Mouse (Mus musculus): ENCODE results near the gene St3gal3.

St3gal3 gene

DNA sequence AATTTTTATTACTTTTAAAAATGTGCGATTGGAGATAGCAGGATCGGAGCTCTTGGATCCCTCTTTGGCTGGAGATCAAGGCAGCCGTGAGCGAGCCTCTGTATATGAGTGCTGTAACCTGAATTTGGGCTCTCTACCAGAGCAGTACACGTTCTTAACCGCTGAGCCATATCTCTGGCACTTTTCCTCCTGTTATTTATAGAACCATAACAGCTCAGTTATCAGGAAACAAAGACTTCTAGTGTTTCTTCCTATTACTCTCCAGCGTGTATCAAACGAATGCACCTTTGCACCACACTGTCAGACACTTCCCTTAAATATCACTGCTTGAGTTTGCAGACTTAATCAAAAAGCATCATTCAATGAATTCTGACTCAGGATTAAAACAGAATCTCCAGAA lies 147.9 kb downstream of the St3gal3 start:
- no peak for DNase-seq (ENCODE audit: low read depth, low spot score)

DNA sequence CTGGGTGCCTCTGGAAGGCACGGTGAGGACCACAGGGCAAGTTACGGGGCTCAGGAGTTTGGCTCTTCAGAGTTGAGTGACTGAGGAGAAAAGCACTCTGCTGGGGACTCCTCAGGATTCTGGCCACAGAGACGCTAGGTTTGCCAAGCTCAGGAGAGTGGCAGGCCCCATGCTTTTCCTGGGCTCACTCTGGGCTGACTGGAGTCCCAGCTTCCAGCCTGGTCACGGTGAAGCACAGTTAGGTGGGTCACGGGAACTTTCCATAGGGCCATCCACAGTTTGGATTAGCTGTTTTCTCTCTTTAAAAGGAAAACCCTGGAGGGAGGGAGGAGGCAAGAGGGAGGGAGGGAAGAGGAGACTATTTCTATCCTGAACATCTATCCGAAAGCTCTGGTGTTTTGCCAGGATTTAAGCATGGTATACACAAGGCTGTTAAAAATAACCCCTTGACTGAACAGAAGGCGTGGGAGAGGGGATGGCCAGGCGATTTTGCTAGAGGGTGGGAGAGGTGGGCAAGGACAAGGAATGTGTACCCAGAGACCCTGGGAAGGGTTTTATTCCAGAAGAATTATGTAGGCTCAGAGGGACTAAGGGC lies 149.6 kb downstream of the St3gal3 start:
- DNase-seq (ENCODE audit: low read depth, low spot score) = no peak

DNA sequence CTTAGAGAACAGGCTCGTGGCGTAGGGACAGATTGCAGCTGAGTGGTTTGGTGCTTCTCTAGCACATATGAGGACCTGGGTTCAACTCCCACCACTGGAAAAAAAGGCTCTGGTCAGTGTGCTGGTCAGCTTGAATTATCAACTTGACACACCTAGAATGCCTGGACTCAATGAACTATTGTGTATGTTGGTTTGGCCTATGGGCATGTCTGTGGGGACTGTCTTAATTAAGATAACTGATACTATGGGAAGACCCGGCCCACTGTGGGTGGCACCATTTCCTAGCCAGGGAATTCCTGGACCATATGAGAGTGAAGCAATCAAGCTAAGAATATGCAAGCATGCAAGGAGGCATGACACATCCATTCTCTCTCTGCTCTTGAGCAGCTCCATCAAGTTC lies 150.5 kb downstream of the St3gal3 start:
- DNase-seq (ENCODE audit: low read depth, low spot score) = no peak

DNA sequence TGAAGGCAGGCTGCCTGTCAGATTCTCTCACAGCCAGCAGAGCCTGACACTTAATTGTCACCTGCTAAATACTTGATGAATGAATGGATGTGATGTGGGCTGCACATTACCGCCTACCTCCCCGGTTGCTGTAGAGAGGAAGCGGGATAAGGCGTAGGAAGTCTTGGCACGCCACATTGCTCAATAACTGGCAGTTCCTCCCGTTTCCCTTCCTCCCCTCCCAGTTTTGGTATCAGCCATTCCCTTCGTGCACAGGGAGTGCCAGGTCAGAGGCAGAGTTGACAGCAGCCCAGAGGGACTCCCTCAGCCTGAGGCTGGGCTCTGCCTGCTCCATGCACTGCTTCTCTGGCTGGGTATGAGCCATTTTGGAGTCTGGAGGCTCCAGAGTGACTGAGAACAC lies 152.0 kb downstream of the St3gal3 start:
- DNase-seq (ENCODE audit: low read depth, low spot score) = no peak

DNA sequence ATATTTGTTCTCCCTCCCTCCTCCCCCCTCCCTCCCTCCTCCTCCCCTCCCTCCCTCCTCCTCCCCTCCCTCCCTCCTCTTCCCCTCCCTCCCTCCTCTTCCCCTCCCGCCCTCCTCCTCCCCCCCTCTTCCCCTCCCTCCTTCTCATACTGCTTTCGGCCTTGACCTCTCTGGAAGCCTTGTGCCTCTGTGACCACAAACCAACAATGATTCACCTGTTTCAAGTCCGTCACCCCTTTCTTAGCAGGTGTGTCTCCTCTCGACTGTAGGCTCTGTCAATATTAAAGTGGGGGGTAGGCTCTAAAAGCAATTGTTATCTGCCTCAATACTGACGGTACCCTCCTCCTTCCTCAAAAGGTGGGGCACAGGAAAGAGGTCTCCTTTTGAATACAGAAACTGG lies 153.2 kb downstream of the St3gal3 start:
- DNase-seq (ENCODE audit: low read depth, low spot score) = no peak

DNA sequence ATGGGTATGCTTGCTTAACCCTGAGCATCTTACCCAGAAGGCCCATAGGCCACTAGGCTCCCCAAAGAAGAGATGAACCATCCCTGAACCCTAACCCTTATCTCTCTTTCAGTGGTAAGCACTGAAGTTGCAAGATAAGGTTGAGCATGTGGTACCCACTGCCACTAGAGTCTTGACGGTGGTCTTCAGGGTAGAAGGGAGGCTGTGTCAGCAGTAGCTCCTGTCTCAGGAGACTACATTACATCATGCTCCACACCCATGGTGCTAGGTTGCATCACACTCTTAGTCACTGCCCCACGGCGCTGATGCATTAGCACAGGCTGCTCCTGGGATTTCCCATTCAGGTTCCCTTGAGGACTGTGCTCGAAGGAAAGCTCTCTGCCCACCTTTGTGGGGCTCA lies 154.6 kb downstream of the St3gal3 start:
- no peak for DNase-seq (ENCODE audit: low read depth, low spot score)

DNA sequence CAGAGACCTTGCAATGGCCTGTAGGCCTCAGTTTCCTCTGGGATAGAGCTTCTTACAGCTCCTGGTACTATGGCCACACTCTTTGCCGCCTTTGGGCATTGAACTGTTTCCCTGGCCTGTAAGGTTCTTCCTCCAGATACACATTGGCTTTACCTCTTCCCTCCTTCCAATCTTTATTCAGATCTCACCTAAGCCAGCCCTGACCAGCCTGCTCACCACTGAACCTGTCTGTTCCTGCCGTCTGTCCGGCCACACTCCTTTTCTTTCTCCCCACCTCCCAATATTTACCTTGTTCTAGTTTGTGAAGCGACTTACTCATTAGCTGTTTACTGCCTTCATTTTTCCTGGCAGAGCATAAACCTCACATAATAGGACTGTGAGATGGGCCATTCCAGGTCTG lies 155.5 kb downstream of the St3gal3 start:
- no peak for DNase-seq (ENCODE audit: low read depth, low spot score)

DNA sequence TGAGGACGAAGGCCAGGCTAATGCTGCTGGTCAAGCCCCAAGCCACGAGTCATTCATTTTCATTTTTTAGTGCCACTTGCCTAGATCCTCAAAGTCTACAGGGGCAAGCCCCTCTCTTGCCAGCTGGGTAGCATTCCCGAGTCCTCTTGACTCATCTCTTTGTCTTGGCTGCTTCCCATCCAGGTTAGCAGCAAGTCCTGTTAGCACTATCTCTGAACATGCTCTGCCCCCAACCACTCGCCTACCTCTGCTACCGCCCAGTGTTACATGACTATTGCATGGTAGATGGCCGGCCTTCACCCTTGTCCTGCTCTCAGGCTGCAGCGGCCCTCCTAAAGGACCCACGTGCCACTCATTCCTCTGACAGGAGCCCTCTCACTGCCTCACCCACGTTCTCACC lies 156.4 kb downstream of the St3gal3 start:
- no peak for DNase-seq (ENCODE audit: low read depth, low spot score)

DNA sequence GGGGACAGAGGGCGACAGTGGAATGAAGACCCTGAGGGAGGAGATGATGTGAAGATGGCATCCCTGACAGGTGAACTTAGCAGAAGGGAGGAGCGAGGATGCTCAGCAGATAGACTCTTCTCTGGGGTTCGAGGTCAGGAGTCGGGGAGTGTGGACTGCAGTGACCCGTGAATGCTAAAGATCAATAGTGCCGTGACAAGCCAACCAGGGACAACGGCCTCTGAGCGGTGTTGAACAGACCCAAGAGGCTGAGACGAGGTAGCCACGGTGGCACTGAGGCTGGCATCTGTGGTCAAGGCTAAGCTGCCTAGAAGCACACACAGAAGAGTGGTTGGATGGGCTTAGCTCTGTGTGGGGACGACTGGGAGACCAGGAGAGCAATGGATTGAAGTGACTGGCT lies 156.9 kb downstream of the St3gal3 start:
- DNase-seq (ENCODE audit: low read depth, low spot score) = no peak

DNA sequence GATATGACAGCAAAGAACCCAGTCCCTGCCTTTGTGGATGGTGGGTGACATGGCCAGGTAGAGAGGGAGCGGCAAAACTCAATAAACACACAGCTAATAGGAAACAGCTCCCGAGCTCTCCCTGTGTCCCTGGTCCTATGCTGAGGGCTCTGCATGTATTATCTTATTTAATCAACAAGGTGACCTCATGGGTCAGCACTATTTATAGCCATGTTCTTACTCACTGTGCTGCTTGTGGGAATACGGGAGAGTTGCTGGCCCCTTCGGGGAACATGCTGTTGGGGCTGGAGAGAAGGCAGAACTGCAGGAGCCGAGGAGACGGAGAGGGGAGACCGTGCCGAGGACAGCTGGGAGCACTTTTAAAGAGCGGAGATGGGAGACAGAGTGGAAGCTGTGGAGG lies 157.3 kb downstream of the St3gal3 start:
- no peak for DNase-seq (ENCODE audit: low read depth, low spot score)

DNA sequence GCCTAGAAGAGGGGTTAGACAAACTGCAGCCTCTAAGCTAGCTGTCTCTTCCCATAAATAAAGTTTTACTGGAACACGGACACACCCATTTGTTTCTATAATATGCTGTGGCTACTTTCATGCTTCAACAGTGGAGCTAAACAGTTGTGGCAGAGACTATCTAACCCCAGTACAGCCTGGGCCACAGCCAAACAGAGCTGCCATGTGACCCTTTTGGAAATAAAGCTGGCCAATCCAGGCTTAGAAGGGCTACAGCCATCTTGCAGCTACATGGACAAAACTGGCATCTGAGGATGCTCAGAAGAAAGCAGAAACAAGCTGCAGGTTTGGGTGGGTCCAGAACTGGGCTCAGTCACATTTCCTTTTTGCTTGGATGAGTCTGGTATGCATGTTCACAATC lies 158.9 kb downstream of the St3gal3 start:
- no peak for DNase-seq (ENCODE audit: low read depth, low spot score)

DNA sequence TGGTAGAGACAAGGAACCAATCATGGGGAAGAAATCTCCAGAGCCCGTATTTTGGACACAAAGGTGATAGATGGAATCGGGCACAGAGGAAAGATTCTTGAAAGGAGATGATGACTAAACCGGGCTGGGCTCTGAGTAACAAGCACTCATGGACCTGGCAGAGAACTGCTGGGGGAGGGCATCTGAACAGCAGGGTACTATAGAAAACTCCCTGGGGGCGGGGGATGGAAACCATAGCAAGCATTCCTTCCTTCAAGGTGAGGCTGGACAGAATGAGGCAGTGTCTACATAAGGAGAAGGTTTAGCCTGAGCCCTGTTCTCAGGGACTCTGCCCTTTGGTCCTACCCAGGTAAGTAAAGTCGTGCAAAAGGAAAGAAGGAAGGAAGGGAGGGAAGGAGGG lies 160.0 kb downstream of the St3gal3 start:
- no peak for DNase-seq (ENCODE audit: low read depth, low spot score)

DNA sequence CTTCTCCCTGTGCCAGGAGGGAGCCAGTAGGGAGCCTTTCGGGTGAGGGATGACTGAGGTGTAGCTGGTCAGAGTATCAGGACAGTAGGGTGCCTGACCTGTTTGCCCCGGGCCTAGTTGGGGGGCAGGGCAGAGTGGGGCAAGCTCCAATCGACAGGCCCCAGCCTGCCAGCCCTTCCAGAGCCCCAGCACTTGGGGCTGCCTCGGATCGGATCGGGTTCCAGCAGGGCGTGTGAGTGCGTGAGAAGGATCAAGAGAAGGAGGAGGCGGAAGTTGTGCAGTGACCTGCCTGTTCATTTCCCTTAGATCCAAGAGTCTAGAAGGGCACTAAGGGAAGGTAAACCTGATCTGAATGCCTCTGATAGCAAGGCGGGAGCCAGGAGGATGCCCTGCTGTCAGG lies 161.7 kb downstream of the St3gal3 start:
- no peak for DNase-seq (ENCODE audit: low read depth, low spot score)

DNA sequence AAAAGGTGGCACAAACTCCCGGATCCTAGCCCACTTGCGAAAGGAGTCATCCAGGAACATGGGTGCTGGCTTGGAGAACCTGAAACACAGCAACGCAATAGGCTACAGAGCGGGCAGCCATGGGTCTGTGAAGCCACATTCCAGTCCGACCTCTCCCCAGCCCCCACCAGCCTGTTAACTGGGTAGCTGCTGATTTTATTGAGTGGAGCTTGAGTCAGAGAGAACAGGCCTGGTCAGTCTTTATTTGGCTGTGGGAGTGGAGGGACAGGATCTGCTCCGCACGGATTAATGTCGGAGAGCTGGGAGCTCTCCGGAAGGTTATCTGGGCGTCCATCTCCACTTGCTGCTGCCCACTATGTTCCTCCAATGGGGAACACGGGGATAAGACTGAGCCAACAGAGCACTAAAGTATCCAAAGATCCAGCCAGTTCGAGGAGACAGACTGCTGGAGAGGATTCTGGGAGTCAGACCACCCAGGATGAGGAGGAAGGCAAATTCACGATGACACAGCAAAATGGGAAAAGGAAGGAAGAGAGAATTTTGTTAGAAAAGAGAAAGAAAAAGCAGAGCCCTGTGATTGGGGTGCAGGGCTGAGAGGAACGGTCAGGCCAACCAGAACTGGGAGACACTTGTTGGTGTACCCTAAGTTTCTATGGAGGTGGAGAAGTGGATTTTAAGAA lies 170.2 kb downstream of the St3gal3 start:
- no peak for DNase-seq (ENCODE audit: low read depth, low spot score)

DNA sequence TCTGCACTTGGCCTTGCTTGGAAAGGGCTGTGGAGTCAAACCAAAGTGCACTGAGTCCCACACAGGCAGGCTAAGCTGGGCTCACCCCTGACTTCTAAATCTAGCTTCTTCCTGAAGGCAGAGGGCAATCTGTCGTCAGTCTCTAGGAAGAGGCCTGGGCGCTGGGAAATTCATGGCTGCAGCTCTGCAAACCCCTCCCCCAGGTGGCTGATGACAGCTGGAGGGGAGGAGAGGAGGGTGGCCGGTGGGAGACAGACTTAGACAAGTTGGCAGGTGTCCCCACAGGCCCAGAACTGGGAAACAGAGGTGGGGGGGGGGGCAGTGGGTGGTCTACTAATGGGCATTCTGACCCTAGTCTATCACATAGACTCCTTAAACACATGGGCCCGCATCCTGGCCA lies 177.2 kb downstream of the St3gal3 start:
- DNase-seq (ENCODE audit: low read depth, low spot score) = no peak

DNA sequence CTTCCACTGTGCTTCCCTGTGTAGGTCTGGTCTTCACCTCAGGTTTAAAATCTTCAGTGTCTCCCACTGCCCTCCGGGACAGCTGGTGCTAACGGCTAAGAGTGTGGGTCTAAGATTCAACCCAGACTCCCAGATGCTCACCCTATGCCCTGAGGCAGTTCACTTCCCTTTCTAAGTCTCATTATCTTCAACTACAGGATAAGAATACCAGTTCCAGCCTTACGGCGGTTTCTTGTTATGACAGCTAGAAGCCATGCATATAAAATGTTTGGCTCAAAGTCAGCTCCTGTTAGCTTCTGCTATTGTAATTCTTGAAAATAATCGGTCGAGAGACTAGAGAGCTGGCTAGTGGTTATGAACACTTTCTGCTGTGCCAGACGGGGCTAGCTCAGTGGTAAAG lies 187.2 kb downstream of the St3gal3 start:
- DNase-seq (ENCODE audit: low read depth, low spot score) = no peak

DNA sequence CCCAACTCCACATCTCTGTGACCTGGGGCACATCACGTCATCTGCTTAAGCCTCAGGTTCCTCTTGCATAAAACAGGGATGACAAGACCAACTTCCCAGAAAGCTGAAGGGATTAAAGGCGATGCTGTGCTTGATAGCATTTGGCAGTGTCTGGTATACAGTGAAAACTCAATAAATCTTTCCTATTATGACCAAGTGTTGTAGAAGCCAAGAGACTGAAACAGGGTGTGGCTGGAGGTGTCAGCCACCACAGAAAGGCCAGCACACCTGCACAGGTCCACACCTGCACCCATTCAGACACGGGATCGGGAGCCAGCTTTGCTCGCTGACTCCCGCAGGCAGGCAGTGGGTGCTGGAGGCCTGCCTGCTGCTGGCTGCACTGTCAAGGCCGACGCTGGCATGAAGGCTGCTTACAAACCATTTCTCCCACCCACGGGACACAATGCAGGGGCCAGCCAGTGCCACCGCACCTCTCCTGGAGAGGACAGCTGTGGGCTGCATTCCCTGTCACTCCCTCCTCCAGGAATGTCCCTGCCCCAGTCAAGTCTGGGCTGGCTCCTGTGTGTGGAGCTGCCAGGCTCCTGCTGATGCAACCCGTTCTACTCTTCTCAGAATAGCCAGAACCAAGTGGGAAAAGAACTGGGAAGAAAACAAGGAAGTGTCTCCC lies 187.9 kb downstream of the St3gal3 start:
- DNase-seq (ENCODE audit: low read depth, low spot score) = no peak

DNA sequence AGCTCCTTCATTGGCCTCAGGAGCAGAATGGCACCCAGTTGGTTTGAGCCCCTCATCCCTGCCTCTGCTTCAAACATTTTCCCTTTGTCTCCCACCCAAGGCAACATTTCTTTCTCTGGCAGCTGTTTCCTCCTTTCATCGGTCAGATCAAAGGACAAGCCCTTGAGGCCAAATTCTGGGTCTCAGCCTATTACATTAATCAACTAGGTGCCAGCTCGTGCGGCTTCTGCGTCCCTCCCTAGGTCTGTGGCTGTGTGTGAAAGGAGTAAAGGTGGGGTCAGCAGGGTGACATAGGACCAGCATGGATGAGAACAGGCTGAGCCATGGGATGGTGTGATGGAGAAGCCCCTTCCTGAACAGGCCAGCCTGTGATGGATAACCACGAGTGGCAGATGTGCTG lies 191.4 kb downstream of the St3gal3 start:
- no peak for DNase-seq (ENCODE audit: low read depth, low spot score)

DNA sequence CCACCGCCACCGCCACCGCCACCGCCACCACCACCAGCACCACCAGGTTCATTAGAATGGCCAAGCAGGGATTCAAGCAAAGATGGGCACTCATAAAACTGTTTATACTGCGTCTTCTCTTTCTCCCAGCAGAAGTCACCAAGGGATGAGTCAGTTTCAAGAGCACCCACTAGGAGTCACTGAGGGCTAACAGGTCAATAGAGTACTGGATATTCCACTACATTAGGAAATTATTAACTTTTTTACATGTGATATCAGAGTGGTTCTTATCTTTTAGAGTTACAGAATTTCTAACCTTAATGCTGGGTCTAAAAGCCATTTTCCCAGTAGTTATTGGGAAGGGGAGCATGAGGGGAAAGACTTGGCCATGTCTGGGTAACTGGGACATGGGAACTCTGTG lies 197.8 kb downstream of the St3gal3 start:
- DNase-seq (ENCODE audit: low read depth, low spot score) = no peak

DNA sequence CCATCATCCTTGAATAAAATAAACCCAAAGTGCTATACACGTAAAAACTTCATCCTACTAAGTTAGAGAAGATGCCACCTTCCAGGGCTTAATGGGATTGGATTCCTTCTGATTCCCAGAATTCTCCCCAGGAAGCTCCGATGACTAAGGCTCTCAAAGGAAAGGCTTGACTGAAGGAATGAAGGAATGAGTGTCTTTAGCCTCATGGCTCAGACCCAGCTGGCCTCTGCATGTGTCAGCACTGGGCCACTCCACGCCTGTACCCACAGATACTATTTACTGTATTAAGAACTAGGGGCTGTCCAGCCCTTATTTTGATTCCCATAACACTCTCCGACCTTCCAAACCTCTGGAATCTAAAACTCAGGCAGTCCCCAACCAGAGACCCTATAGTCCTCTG lies 200.6 kb downstream of the St3gal3 start:
- DNase-seq (ENCODE audit: low read depth, low spot score) = no peak

DNA sequence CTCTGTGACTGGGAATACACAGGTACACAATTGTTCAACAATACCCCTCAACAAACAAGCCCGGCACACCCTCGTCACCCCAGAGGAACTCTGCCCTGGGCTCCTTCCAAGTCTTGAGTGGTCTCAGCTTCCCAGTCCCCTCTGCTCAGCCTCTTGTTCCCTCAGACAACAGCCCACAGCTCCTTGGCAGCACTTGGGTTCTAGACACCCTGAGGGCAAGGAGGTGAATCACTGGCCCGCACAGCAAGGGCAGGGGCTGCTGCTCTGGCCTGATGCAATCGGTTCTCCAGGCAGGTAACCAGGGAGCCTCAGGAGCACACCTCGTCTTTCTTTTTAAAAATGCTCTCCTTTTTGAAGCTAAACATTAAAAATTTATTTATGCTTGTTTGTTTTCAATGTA lies 201.5 kb downstream of the St3gal3 start:
- DNase-seq (ENCODE audit: low read depth, low spot score) = no peak

DNA sequence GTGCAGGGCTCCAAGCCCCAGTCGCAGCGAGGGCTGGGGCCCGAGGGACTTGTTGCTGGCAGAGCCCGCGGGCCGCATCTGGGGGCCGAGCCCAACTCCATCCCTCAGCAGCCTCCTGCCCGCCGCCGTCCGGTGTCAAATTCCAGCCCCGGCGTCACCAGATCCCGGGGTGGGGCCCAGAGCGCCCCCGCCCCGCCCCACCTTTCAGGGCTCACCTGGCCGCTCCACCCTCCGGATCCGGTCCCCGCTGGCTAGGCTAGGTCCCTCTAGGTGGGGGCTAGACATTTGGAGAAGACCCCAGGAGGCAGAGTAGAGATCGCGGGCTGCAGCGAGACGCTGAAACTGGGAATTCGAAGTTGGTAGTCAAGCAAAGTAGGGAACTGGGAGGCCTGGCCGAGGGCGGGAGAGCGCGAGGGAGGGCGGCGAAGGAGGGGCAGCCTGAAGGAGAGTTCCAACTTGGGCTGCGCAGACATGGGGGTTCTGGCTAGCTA lies 205.3 kb downstream of the St3gal3 start, which contains the start of gene Artn:
Gene Artn, minus strand, starts transcription at position 373 of the 491 bp plus-strand sequence.
- DNase-seq (ENCODE audit: low read depth, low spot score) = peak; percentile 34

DNA sequence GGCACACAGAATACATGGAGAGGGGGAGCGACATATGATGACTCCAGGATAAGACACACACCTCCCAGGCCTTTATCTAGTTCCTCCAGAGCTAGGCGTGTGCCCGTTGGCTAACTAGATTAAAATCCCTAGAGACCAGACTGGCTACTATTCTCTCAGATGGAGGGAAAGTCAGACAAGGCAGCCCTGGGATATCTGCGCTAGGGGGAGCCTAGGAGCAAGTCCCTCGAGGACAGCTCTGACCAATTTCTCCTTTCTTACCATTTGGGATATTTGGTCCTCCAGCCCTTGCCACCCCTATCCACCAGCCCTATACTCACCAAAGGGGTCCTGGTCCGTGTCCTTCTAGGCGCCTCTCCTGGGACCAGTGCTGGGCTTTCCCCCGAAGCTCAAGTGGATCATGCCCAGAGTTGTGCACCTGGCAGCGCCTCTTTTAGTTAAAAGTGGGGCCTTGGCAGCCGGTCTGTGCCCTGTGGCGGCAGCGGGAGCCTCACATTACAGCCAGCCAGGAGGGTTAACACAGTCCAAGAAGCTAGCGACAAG lies 205.9 kb downstream of the St3gal3 start:
- DNase-seq (ENCODE audit: low read depth, low spot score) = peak; percentile 85

Data from c-Kit-negative CD71-positive TER-119-positive erythroid progenitor cells, embryonic 14.5 days (primary cell).